Mouse (Mus musculus): ENCODE measurements around the gene Krt42.

GRCm38 (mm10) chr11:100274719-100275118 is 5.0 kb upstream of the Krt42 start:
- TF ChIP-seq CTCF (IDR thresholded peaks at IDR 0.05; ENCODE audit: low read depth, low read length): no peak
- no peak for TF ChIP-seq POLR2A (IDR thresholded peaks at IDR 0.05; ENCODE audit: extremely low read depth, insufficient read depth, low read length)

Measured in liver, adult 2 months (tissue).